Mouse (Mus musculus) cerebellum, adult 11-12 months (tissue): ENCODE results near the gene Zyg11a.
"Not testable (repeated sequence)": the region's sequence is repeated elsewhere in the genome, so short reads cannot be mapped to it uniquely, and the experiment has no call there.

ENCODE experiments used
- DNase-seq: peaks from one replicate; pipeline ENCODE4 v3.0.0; 2022

The Zyg11a gene

GRCm38 (mm10) chr4:108217332-108218179 lies at the start of gene Zyg11a:
TSS of gene Zyg11a (minus strand) at chr4:108218048.
- no peak for DNase-seq

- DNase-seq, result no peak
These were observed 47.9 kb upstream of the Zyg11a start for GRCm38 (mm10) chr4:108265774-108266173.

GRCm38 (mm10) chr4:108253317-108253716 lies 35.5 kb upstream of the Zyg11a start:
- DNase-seq, result no peak

- DNase-seq, result no peak
These were observed 32.7 kb upstream of the Zyg11a start for GRCm38 (mm10) chr4:108250501-108250900.

GRCm38 (mm10) chr4:108249314-108249713 lies 31.5 kb upstream of the Zyg11a start:
- no peak for DNase-seq

GRCm38 (mm10) chr4:108233654-108234053 lies 15.8 kb upstream of the Zyg11a start:
- no peak for DNase-seq

- no peak for DNase-seq
These were observed 7.6 kb upstream of the Zyg11a start for GRCm38 (mm10) chr4:108225341-108225872.

- DNase-seq, result no peak
These were observed 4.7 kb upstream of the Zyg11a start for GRCm38 (mm10) chr4:108222507-108222906.

GRCm38 (mm10) chr4:108219019-108219418 lies 1.2 kb upstream of the Zyg11a start:
- DNase-seq, result no peak

GRCm38 (mm10) chr4:108213023-108213422 lies 4.8 kb downstream of the Zyg11a start:
- no peak for DNase-seq

GRCm38 (mm10) chr4:108204629-108205028 lies 13.2 kb downstream of the Zyg11a start:
- no peak for DNase-seq

- peak; percentile 35 for DNase-seq
These were observed 18.6 kb downstream of the Zyg11a start for GRCm38 (mm10) chr4:108199236-108199635.

GRCm38 (mm10) chr4:108196277-108196855 lies 21.5 kb downstream of the Zyg11a start:
- DNase-seq, result peak; percentile 55

- no peak for DNase-seq
These were observed 25.0 kb downstream of the Zyg11a start for GRCm38 (mm10) chr4:108192821-108193323.

GRCm38 (mm10) chr4:108182278-108182677 lies 35.6 kb downstream of the Zyg11a start:
- DNase-seq, result no peak

- no peak for DNase-seq
These were observed 49.8 kb downstream of the Zyg11a start for GRCm38 (mm10) chr4:108168056-108168455.

GRCm38 (mm10) chr4:108166874-108167273 lies 51.0 kb downstream of the Zyg11a start:
- DNase-seq, result no peak

GRCm38 (mm10) chr4:108165152-108165895 lies 52.5 kb downstream of the Zyg11a start, which contains the start of gene Echdc2:
TSS of gene Echdc2 (plus strand) at chr4:108165437.
- DNase-seq, result peak; percentile 46

GRCm38 (mm10) chr4:108163291-108163690 lies 54.6 kb downstream of the Zyg11a start:
- DNase-seq, result no peak

- DNase-seq, result no peak
These were observed 55.9 kb downstream of the Zyg11a start for GRCm38 (mm10) chr4:108161936-108162335.

GRCm38 (mm10) chr4:108155141-108155540 lies 62.7 kb downstream of the Zyg11a start:
- DNase-seq, result not testable (repeated sequence)

GRCm38 (mm10) chr4:108145554-108145953 lies 72.3 kb downstream of the Zyg11a start:
- DNase-seq, result not testable (repeated sequence)

- DNase-seq, result no peak
These were observed 73.0 kb downstream of the Zyg11a start, which contains the start of gene Scp2 for GRCm38 (mm10) chr4:108144880-108145279. TSS of gene Scp2 (minus strand) at chr4:108144998.
